Mouse (Mus musculus) left cerebral cortex, adult 2 months (tissue): Measurements from ENCODE around the gene Filip1l. TPM values are rescaled to one million over a fixed set of nuclear protein-coding genes. Genes with fewer than 3 reads are reported as not detected.
A peak's percentile ranks its signal among the peaks of the same experiment; 100 is the strongest.

Source experiments
- DNase-seq, 2 experiments: peaks; one replicate each; pipeline ENCODE4 v3.0.0; 2021 to 2022; ENCODE audit warnings: low spot score in 2 of 2, mixed read lengths in 1 of 2; ENCODE audit errors: extremely low spot score in 1 of 2
- H3K27ac ChIP-seq: fragments of 200-600 bp; 2 replicates; pipeline ENCODE4 v1.8.1; 2022
- H3K4me3 ChIP-seq: fragments of 200-600 bp; 2 replicates; pipeline ENCODE4 v1.8.1; 2022
- CTCF ChIP-seq: fragments of 200-600 bp; IDR thresholded peaks from 2 replicates; pipeline ENCODE4 v1.8.1; 2022; ENCODE audit warnings: antibody characterized with exemption, mild to moderate bottlenecking, moderate library complexity
- intact Hi-C: fragments of 180-260 bp; cut with DNase I; formaldehyde crosslinking; loops from one replicate; pipeline ENCODE4 v1.15.1; 2025
- total RNA-seq, 2 experiments: library from RNA; stranded (reverse); gene quantifications; 2 replicates each; pipeline ENCODE4 v1.2.3; 2021

Gene Filip1l
- total RNA-seq, 2 experiments from 2014 or later = 3.0 to 3.7 TPM

- H3K27ac ChIP-seq = no peak overlapping the region
- intact Hi-C loops = no loop called here
- TF ChIP-seq CTCF = no peak
- no peak for DNase-seq
- H3K4me3 ChIP-seq = no peak overlapping the region
Measured at GRCm38 (mm10) chr16:57532081-57532493, 179.2 kb downstream of the Filip1l start.

GRCm38 (mm10) chr16:57534365-57534764, 181.5 kb downstream of the Filip1l start:
- no peak for DNase-seq
- Histone ChIP-seq H3K27ac (no peak overlapping the region), H3K4me3 (no peak overlapping the region)
- intact Hi-C loops = no loop called here
- TF ChIP-seq CTCF = no peak

- Histone ChIP-seq H3K4me3 (no peak overlapping the region), H3K27ac (no peak overlapping the region)
- DNase-seq = no peak
- TF ChIP-seq CTCF = no peak
- intact Hi-C loops = no loop called here
Measured at GRCm38 (mm10) chr16:57534811-57535210, 181.9 kb downstream of the Filip1l start.

- no peak overlapping the region for H3K4me3 ChIP-seq
- TF ChIP-seq CTCF = no peak
- H3K27ac ChIP-seq = no peak overlapping the region
- intact Hi-C loops = no loop called here
- no peak for DNase-seq
Measured at GRCm38 (mm10) chr16:57536511-57536910, 183.6 kb downstream of the Filip1l start.

- H3K27ac ChIP-seq = no peak overlapping the region
Measured at GRCm38 (mm10) chr16:57543243-57543642, 190.3 kb downstream of the Filip1l start.

GRCm38 (mm10) chr16:57544441-57544840, 191.5 kb downstream of the Filip1l start:
- H3K4me3 ChIP-seq = no peak overlapping the region
- DNase-seq = no peak
- no peak for TF ChIP-seq CTCF
- intact Hi-C loops = no loop called here
- H3K27ac ChIP-seq = no peak overlapping the region

More at GRCm38 (mm10) chr16:57543243-57543642, 190.3 kb downstream of the Filip1l start:
- intact Hi-C loops = no loop called here
- no peak overlapping the region for H3K4me3 ChIP-seq
- DNase-seq = no peak
- TF ChIP-seq CTCF = no peak

GRCm38 (mm10) chr16:57546355-57546754, 193.5 kb downstream of the Filip1l start:
- intact Hi-C loops = no loop called here
- TF ChIP-seq CTCF = no peak
- no peak for DNase-seq
- H3K27ac ChIP-seq = no peak overlapping the region
- no peak overlapping the region for H3K4me3 ChIP-seq

GRCm38 (mm10) chr16:57548608-57549007, 195.7 kb downstream of the Filip1l start:
- H3K4me3 ChIP-seq = peak overlapping the region; percentile 51
- intact Hi-C loops = no loop called here
- H3K27ac ChIP-seq = peak overlapping the region; percentile 53; the same call in 1 of the 2 replicates
- DNase-seq = no peak
- TF ChIP-seq CTCF = no peak

- peak; percentile 53 to 63 for DNase-seq
- Histone ChIP-seq H3K4me3 (peak overlapping the region; percentile 51), H3K27ac (peak overlapping the region; percentile 53)
- intact Hi-C loops = no loop called here
- no peak for TF ChIP-seq CTCF
Measured at GRCm38 (mm10) chr16:57549061-57550037, 196.5 kb downstream of the Filip1l start.

GRCm38 (mm10) chr16:57550088-57550487, 197.2 kb downstream of the Filip1l start:
- Histone ChIP-seq H3K4me3 (peak overlapping the region; percentile 51; the same call in 1 of the 2 replicates), H3K27ac (peak overlapping the region; percentile 13; the same call in 1 of the 2 replicates)
- TF ChIP-seq CTCF = no peak
- intact Hi-C loops = no loop called here
- DNase-seq = no peak

- Histone ChIP-seq H3K27ac (no peak overlapping the region), H3K4me3 (0 out of 2 replicates have a peak overlapping the region, but pooled peaks have one; percentile 7)
- TF ChIP-seq CTCF = no peak
- DNase-seq = no peak
- intact Hi-C loops = no loop called here
Measured at GRCm38 (mm10) chr16:57550817-57551216, 197.9 kb downstream of the Filip1l start.

- Histone ChIP-seq H3K27ac (no peak overlapping the region), H3K4me3 (no peak overlapping the region)
- intact Hi-C loops = no loop called here
- no peak; the same call in 1 of the 2 replicates for TF ChIP-seq CTCF
- DNase-seq = no peak
Measured at GRCm38 (mm10) chr16:57551617-57552016, 198.7 kb downstream of the Filip1l start.
